9 mouse cellular contexts compared by ENCODE assay signal in genomic region chr19:25132322-25132721, GRCm38 (mm10).
DNase-seq lines count a peak whose midpoint lies in the region; TF ChIP-seq lines count a peak whose summit lies in the region.
"Had no signal": no experiment of that assay in that cellular context is flagged by ENCODE, and none has a peak within 500 bp of the region (broad histone marks: within the 10 kb centered on the region; RNA-seq: fewer than 3 reads in every experiment).

No protein-coding gene starts in this region.

- peak; percentile 44 for DNase-seq in embryo, embryonic 11 days
- DNase-seq in embryo, embryonic 10 days (ENCODE audit: low spot score), result no peak
- peak in 1 of 2 experiments; percentile 23 for DNase-seq in left cerebral cortex, adult 2 months (ENCODE audit: extremely low spot score in 1 of 2, low spot score in 2 of 2)
- DNase-seq in left cerebral cortex, postnatal 4 days, result no peak
- DNase-seq in ZHBTc4 (ENCODE audit: low read depth, low spot score), result peak; percentile 49
- DNase-seq in lung, postnatal 14 days, result peak; percentile 31
- DNase-seq in urinary bladder, postnatal 14 days (ENCODE audit: low spot score), result no peak
- DNase-seq in gastrocnemius, postnatal 36 days, result no peak

- no peak overlapping the region for H3K27ac ChIP-seq in left cerebral cortex, adult 2 months
- H3K27ac ChIP-seq: forebrain, embryonic 13.5 days had no signal

- H3K4me3 ChIP-seq in left cerebral cortex, adult 2 months, result no peak overlapping the region
- H3K4me3 ChIP-seq: forebrain, embryonic 13.5 days had no signal

- intact Hi-C loops in left cerebral cortex, adult 2 months (cut with DNase I), result loop anchor here (1.0 to 5.0 kb wide), 4 partner anchors 105 to 495 kb away; partner anchors contain the start of gene Kank1
- intact Hi-C loops in left cerebral cortex, postnatal 4 days (cut with DNase I), result loop anchor here (5.0 to 10.0 kb wide), 3 partner anchors 200 to 492 kb away; no protein-coding TSS in a partner anchor
- intact Hi-C loops in gastrocnemius, postnatal 36 days (cut with DNase I), result loop anchor here (1.0 to 5.0 kb wide), 2 partner anchors 202 to 315 kb away; no protein-coding TSS in a partner anchor

- TF ChIP-seq CTCF in left cerebral cortex, adult 2 months (IDR thresholded peaks at IDR 0.05), result peak; percentile 74

Comparison
In these comparisons a context has a peak if more than half of its experiments do, and no peak if none do; other contexts are left out.
1. DNase-seq: peak in embryo, embryonic 11 days (single experiment), ZHBTc4 (single experiment) and lung, postnatal 14 days (single experiment); none in embryo, embryonic 10 days (single experiment), left cerebral cortex, postnatal 4 days (single experiment), urinary bladder, postnatal 14 days (single experiment) and gastrocnemius, postnatal 36 days (0 of 2).